Mouse (Mus musculus): ENCODE data around the gene Lrrtm4. TPM values are rescaled to one million over a fixed set of nuclear protein-coding genes. Genes with fewer than 3 reads are reported as not detected.

Gene Lrrtm4
- polyA plus RNA-seq, 1 experiment = 0.83 TPM

DNA sequence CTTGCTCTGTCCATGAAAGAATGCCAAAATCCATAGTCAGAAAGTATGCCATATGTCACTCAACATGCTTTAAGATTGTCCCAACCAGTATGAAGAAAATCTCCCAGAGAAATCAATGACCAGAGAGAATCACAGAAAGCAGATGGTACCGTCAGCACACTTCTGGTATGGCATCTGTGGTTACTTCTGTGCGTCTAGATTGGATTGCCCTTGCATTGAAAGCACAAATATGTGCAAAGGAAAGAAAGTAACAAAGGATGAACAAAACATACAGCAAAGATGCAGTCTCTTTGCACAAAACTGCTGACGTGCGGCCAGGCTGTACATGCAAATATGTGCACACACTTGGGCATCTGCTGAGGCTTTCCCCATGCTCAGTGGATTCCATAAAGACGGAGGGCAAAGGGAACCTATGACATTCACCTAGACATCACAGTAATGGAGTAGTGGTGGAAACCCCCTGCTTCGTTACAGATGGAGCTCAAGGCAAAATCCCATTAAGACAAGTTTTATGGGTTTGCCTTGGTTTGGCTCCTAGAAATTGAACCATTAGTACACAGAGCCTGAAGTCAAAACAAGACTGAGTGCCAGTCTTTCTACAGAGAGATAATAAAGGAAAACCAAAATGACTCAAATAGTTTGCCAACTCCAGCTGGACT lies 604.1 kb downstream of the Lrrtm4 start:
- Histone ChIP-seq H3K4me3 (ENCODE audit: insufficient read depth, low read length) (no peak overlapping the region), H3K4me1 (ENCODE audit: control insufficient read depth, insufficient read depth, low read length) (no peaks in the 10 kb centered on the region; the same call in 1 of the 2 replicates), H3K27ac (ENCODE audit: insufficient read depth, low read length) (no peak overlapping the region)
- no peak for TF ChIP-seq CTCF (IDR thresholded peaks at IDR 0.05; ENCODE audit: borderline replicate concordance, insufficient read depth, low read length)
- TF ChIP-seq POLR2A (IDR thresholded peaks at IDR 0.05; ENCODE audit: low read depth, low read length) = no peak

DNA sequence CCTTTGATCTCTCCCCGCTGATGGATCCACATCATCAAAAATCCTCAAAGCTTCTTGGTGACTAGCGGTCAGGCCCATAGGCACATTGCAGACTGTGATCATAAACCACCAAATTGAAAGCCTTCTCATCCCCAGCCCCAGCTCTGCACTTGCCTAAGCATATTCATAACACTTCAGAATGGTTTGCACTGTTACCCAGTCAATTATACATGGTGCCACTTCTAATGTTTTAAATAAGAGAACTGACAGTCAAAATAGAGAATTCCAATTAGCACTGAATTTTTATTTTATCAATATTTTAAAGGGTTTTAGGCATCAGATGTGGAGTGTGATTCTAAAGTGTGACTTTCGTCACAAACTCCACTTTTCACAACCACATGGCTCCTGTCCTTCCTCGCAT lies 606.8 kb downstream of the Lrrtm4 start:
- H3K27ac ChIP-seq (ENCODE audit: insufficient read depth, low read length) = no peak overlapping the region
- no peak overlapping the region for H3K4me3 ChIP-seq (ENCODE audit: insufficient read depth, low read length)
- TF ChIP-seq POLR2A (IDR thresholded peaks at IDR 0.05; ENCODE audit: low read depth, low read length) (no peak), CTCF (IDR thresholded peaks at IDR 0.05; ENCODE audit: borderline replicate concordance, insufficient read depth, low read length) (no peak)
- no peaks in the 10 kb centered on the region for H3K4me1 ChIP-seq (ENCODE audit: control insufficient read depth, insufficient read depth, low read length)

DNA sequence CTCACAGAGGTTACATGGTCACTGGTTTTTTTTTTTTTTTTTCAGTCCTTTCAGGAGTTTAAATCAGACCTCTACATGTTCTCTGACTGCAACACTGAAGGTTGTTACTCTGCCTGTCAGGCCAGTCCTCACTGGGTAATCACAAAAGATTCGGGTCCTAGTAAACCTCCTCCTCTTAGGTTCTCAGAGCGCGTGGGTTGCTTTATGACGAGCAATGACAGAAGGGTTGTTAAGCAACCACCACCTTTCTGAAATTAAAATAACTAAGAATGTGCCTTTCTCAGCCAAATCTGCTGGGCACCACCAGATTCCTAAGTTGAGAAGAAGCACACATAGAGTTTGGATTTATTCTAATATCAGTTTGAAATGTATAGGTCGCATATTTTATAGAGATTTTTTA lies 644.1 kb downstream of the Lrrtm4 start:
- TF ChIP-seq CTCF (IDR thresholded peaks at IDR 0.05; ENCODE audit: borderline replicate concordance, insufficient read depth, low read length) (no peak), POLR2A (IDR thresholded peaks at IDR 0.05; ENCODE audit: low read depth, low read length) (no peak)
- Histone ChIP-seq H3K4me1 (ENCODE audit: control insufficient read depth, insufficient read depth, low read length) (no peaks in the 10 kb centered on the region), H3K4me3 (ENCODE audit: insufficient read depth, low read length) (no peak overlapping the region), H3K27ac (ENCODE audit: insufficient read depth, low read length) (no peak overlapping the region)

DNA sequence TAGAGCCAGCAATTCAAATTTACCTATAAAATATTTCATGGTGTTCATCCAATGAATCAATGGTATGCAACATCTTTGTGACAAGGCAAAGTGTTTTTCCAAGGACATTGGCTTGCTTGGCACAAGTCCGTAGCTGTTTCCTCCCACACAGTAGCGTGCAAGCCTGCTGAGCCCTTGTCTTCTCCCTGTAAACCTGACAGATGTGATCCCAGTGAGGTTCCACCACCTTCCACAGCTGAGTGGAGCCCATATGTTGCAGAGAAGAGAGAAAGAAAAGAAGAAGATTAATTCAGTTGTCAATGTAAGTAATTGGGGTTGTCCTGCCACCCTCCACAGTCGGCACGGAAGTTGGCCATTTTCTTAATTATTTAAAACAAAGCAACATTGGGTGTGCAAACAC lies 645.4 kb downstream of the Lrrtm4 start:
- Histone ChIP-seq H3K4me3 (ENCODE audit: insufficient read depth, low read length) (no peak overlapping the region), H3K27ac (ENCODE audit: insufficient read depth, low read length) (no peak overlapping the region), H3K4me1 (ENCODE audit: control insufficient read depth, insufficient read depth, low read length) (no peaks in the 10 kb centered on the region)
- TF ChIP-seq POLR2A (IDR thresholded peaks at IDR 0.05; ENCODE audit: low read depth, low read length) (no peak), CTCF (IDR thresholded peaks at IDR 0.05; ENCODE audit: borderline replicate concordance, insufficient read depth, low read length) (no peak)

DNA sequence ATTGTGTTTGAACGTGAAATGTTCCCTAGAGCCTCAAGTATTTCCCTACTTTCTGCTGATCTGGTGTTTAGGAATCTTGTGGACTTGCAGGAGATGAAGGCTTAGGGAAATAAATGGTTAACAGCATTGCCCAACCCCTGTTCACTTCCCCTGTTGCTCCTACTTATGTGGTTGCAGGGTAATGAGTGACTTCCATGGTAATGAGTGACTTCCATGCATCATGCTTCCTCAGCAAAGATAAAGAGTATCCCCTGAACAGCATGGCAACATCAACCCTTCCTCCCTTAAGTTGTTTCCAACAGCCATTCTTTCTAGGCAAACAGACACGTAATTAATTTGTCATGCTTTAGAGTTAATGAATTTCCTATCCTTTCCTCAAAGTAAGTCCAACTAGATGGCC lies 685.5 kb downstream of the Lrrtm4 start:
- Histone ChIP-seq H3K4me3 (ENCODE audit: insufficient read depth, low read length) (no peak overlapping the region), H3K27ac (ENCODE audit: insufficient read depth, low read length) (no peak overlapping the region)
- no peak for TF ChIP-seq POLR2A (IDR thresholded peaks at IDR 0.05; ENCODE audit: low read depth, low read length)
- no peak for TF ChIP-seq CTCF (IDR thresholded peaks at IDR 0.05; ENCODE audit: borderline replicate concordance, insufficient read depth, low read length)

DNA sequence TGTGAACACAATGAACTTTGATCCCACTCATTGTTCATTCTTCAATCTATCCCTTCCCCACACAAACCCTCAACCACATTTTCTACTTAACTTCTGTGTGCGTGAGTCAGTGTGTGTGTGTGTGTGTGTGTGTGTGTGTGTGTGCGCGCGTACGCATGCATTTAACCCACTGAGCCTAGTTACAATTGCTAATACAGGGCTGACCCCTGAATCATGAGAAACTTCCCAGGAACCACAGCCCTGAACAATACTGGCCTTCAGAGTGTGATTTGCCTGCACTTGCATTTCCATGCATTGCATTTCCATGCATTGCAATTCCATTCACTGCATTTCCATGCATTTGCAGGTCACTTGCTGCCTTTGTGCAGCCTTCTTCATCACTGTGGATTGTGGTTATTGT lies 701.8 kb downstream of the Lrrtm4 start:
- TF ChIP-seq POLR2A (IDR thresholded peaks at IDR 0.05; ENCODE audit: low read depth, low read length) = no peak
- no peak for TF ChIP-seq CTCF (IDR thresholded peaks at IDR 0.05; ENCODE audit: borderline replicate concordance, insufficient read depth, low read length)
- no peak overlapping the region for H3K4me3 ChIP-seq (ENCODE audit: insufficient read depth, low read length)
- H3K27ac ChIP-seq (ENCODE audit: insufficient read depth, low read length) = no peak overlapping the region
- H3K4me1 ChIP-seq (ENCODE audit: control insufficient read depth, insufficient read depth, low read length) = no peaks in the 10 kb centered on the region

More for the DNA sequence above, 685.5 kb downstream of the Lrrtm4 start:
- H3K4me1 ChIP-seq (ENCODE audit: control insufficient read depth, insufficient read depth, low read length) = 0 out of 2 replicates have a peak, but pooled peaks cover 2% of the 10 kb centered on the region

DNA sequence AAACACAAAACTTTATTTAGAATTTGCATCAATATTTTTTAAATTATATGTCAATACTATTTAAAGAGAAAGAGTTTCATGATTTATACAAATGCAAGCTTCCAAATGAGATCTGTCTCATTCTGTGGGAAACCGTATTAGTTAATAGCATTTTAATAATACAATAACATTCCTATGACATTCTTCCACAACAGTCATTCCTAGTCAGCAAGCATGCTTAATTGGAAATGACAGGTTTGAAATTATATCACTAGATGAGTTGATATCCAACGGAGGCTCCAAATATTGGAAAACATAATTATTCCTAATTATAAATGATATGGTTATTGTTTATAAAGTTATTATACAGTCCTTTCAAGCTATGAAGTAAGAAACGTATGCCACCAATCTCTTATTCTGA lies 714.7 kb downstream of the Lrrtm4 start:
- no peaks in the 10 kb centered on the region for H3K4me1 ChIP-seq (ENCODE audit: control insufficient read depth, insufficient read depth, low read length)
- no peak overlapping the region for H3K27ac ChIP-seq (ENCODE audit: insufficient read depth, low read length)
- no peak overlapping the region for H3K4me3 ChIP-seq (ENCODE audit: insufficient read depth, low read length)
- TF ChIP-seq CTCF (IDR thresholded peaks at IDR 0.05; ENCODE audit: borderline replicate concordance, insufficient read depth, low read length) (no peak), POLR2A (IDR thresholded peaks at IDR 0.05; ENCODE audit: low read depth, low read length) (no peak)

DNA sequence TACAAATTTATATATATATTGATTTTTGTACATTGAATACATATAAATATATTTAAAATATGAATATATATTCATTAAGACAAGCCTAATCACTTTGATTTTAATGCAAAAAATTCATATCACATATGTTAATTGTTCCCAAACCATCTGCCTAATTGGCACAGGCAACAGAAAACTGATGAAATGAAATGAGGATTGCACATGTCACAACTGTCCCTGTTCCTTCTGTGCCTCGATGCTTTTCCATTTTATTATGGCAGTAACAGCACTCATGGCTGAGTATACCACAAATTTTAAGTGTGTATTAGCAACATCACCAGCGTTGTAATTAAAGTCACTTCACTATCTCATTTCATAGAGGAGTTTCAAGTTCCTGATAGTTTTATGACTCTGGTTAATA lies 732.1 kb downstream of the Lrrtm4 start:
- H3K4me3 ChIP-seq (ENCODE audit: insufficient read depth, low read length) = no peak overlapping the region
- no peak overlapping the region for H3K27ac ChIP-seq (ENCODE audit: insufficient read depth, low read length)
- H3K4me1 ChIP-seq (ENCODE audit: control insufficient read depth, insufficient read depth, low read length) = no peaks in the 10 kb centered on the region
- no peak for TF ChIP-seq POLR2A (IDR thresholded peaks at IDR 0.05; ENCODE audit: low read depth, low read length)
- no peak for TF ChIP-seq CTCF (IDR thresholded peaks at IDR 0.05; ENCODE audit: borderline replicate concordance, insufficient read depth, low read length)

DNA sequence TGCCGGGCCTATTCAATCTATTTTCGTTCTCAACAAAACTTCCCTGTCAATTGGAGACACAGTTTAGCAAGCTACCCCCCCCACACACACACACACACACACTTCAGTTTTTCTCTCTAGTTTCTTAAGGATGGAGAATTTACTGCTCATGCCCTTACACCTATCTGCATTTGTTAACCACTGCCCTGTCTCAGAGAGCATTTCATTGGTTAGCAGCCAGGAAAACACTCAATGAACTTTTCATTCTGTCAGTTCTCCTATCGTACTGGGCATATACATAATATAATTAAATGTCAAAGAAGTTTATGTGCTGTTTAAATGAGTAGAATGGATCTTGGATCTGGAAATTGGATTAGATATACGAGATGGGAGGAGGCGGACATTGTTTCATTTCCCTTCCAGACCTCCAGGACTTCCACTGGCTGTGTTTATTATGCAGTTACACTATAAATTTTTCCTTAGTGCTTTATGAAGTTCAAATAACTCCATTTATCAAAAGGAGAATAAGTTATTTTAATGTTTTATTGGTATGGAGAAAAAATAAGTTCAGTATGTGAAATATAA lies 742.0 kb downstream of the Lrrtm4 start:
- Histone ChIP-seq H3K27ac (ENCODE audit: insufficient read depth, low read length) (no peak overlapping the region), H3K4me1 (ENCODE audit: control insufficient read depth, insufficient read depth, low read length) (no peaks in the 10 kb centered on the region), H3K4me3 (ENCODE audit: insufficient read depth, low read length) (no peak overlapping the region)
- TF ChIP-seq CTCF (IDR thresholded peaks at IDR 0.05; ENCODE audit: borderline replicate concordance, insufficient read depth, low read length) (no peak), POLR2A (IDR thresholded peaks at IDR 0.05; ENCODE audit: low read depth, low read length) (no peak)

DNA sequence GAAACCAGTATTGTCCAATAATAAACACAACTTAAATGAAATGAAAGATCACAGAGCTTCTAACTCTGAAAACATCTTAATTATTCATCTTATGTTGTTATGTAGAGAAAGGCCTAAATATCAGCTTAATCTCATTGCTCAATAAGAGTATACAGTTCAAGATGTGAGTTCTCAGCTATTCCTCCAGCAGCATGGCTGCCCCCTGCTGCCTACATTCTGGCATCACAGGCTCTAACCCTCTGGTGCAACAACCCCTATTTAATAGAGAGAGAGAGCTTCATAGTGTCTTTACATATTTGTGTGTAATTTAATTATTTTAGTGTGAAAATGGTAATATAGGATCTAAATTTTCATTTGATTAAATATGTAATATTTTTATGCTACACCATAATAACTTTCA lies 767.6 kb downstream of the Lrrtm4 start:
- Histone ChIP-seq H3K27ac (ENCODE audit: insufficient read depth, low read length) (no peak overlapping the region), H3K4me1 (ENCODE audit: control insufficient read depth, insufficient read depth, low read length) (no peaks in the 10 kb centered on the region), H3K4me3 (ENCODE audit: insufficient read depth, low read length) (no peak overlapping the region)
- no peak; the same call in 1 of the 2 replicates for TF ChIP-seq CTCF (IDR thresholded peaks at IDR 0.05; ENCODE audit: borderline replicate concordance, insufficient read depth, low read length)
- TF ChIP-seq POLR2A (IDR thresholded peaks at IDR 0.05; ENCODE audit: low read depth, low read length) = no peak

Data from embryonic fibroblast, embryonic 13.5 days (primary cell).